Mouse (Mus musculus): ENCODE results near the gene Gm20809.
"Not testable (repeated sequence)": the region's sequence is repeated elsewhere in the genome, so short reads cannot be mapped to it uniquely, and the experiment has no call there.

Gm20809 gene

DNA sequence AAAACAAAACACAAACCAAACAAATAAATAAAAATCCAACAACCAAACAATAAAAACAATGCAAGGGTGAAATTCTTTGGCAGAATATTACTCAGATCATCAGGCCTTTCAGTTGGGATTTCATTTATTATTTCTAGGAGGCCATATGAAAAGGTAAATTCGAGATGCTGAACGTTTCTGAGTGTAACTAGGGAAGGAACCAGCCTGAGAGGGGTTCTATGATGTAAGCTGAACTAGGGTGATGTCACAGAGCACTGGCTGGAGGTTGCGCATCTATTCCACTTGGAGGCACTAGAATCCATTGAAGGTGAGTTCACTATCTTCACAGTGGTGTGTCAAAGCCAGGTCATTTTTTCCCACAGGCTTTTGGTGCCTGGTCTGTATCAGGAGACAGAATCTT lies at the start of gene Gm20809:
Gene Gm20809, plus strand, starts transcription at position 301 of the 400 bp plus-strand sequence.
- not testable (repeated sequence) for DNase-seq (ENCODE audit: inconsistent age in 2 of 2, low spot score in 1 of 2)
